Mouse (Mus musculus): ENCODE measurements around the gene Eif6. TPM values are rescaled to one million over a fixed set of nuclear protein-coding genes. Genes with fewer than 3 reads are reported as not detected.

The Eif6 gene
- total RNA-seq, 2 experiments from 2014 or later, result 66.9 to 70.9 TPM

- DNase-seq (ENCODE audit: low spot score in 2 of 2), result no peak
These were observed 33.8 kb downstream of the Eif6 start for GRCm38 (mm10) chr2:155792899-155793298.

GRCm38 (mm10) chr2:155787949-155788931 lies 38.5 kb downstream of the Eif6 start:
- no peak for DNase-seq (ENCODE audit: low spot score in 2 of 2)

- DNase-seq (ENCODE audit: low spot score in 2 of 2), result no peak
These were observed 39.8 kb downstream of the Eif6 start for GRCm38 (mm10) chr2:155786905-155787304.

GRCm38 (mm10) chr2:155784534-155784933 lies 42.2 kb downstream of the Eif6 start:
- DNase-seq (ENCODE audit: low spot score in 2 of 2), result no peak

GRCm38 (mm10) chr2:155779506-155779905 lies 47.2 kb downstream of the Eif6 start:
- no peak for DNase-seq (ENCODE audit: low spot score in 2 of 2)

GRCm38 (mm10) chr2:155779066-155779465 lies 47.7 kb downstream of the Eif6 start:
- DNase-seq (ENCODE audit: low spot score in 2 of 2), result no peak

GRCm38 (mm10) chr2:155778004-155778403 lies 48.7 kb downstream of the Eif6 start:
- no peak for DNase-seq (ENCODE audit: low spot score in 2 of 2)

GRCm38 (mm10) chr2:155777688-155777985 lies 49.1 kb downstream of the Eif6 start:
- DNase-seq (ENCODE audit: low spot score in 2 of 2), result no peak

- no peak for DNase-seq (ENCODE audit: low spot score in 2 of 2)
These were observed 49.7 kb downstream of the Eif6 start for GRCm38 (mm10) chr2:155776824-155777687.

GRCm38 (mm10) chr2:155775685-155776263 lies 51.0 kb downstream of the Eif6 start:
- peak; percentile 28 to 48 for DNase-seq (ENCODE audit: low spot score in 2 of 2)

GRCm38 (mm10) chr2:155774927-155775684 lies 51.6 kb downstream of the Eif6 start, which contains the start of gene Mmp24:
TSS of gene Mmp24 (plus strand) at chr2:155775342.
- DNase-seq (ENCODE audit: low spot score in 2 of 2), result no peak

- DNase-seq (ENCODE audit: low spot score in 2 of 2), result no peak
These were observed 52.3 kb downstream of the Eif6 start for GRCm38 (mm10) chr2:155774261-155774926.

GRCm38 (mm10) chr2:155773664-155774063 lies 53.1 kb downstream of the Eif6 start:
- no peak for DNase-seq (ENCODE audit: low spot score in 2 of 2)

Other genes starting within 250 kb of the Eif6 start
- 10 to 100 TPM; 23.4 to 24.7 TPM for gene Gss, start 234.1 kb downstream of the Eif6 start, total RNA-seq (2021)
- gene Myh7b, start 215.7 kb downstream of the Eif6 start, total RNA-seq (2021), result 1 to 10 TPM; 3.0 to 4.9 TPM
- 100 to 1,000 TPM; 163 to 168 TPM for gene Trpc4ap, start 134.5 kb downstream of the Eif6 start, total RNA-seq (2021)
- gene Edem2, start 97.5 kb downstream of the Eif6 start, total RNA-seq (2021), result 10 to 100 TPM; 23.3 to 24.4 TPM
- gene Gm17581, start 91.1 kb downstream of the Eif6 start, total RNA-seq (2021), result not detected
- under 1 TPM; 0.89 to 0.92 TPM for gene Procr, start 75.8 kb downstream of the Eif6 start, total RNA-seq (2021)
- 10 to 100 TPM; 39.2 to 39.9 TPM for gene Mmp24, start 51.6 kb downstream of the Eif6 start, total RNA-seq (2021)
- 10 to 100 TPM; 57.3 to 64.4 TPM for gene BC029722, start 7.5 kb downstream of the Eif6 start, total RNA-seq (2021)
- not detected for gene Fam83c, start 7.9 kb upstream of the Eif6 start, total RNA-seq (2021)
- 10 to 100 TPM; 83.7 to 84.9 TPM for gene Uqcc1, start 103.4 kb upstream of the Eif6 start, total RNA-seq (2021)
- not detected for gene Gm15557, start 113.8 kb upstream of the Eif6 start, total RNA-seq (2021)
- under 1 TPM; 0.12 to 0.13 TPM for gene Gdf5, start 118.4 kb upstream of the Eif6 start, total RNA-seq (2021)
- gene Cep250, start 129.5 kb upstream of the Eif6 start, total RNA-seq (2021), result 10 to 100 TPM; 18.8 to 21.7 TPM
- 1 to 10 TPM; 1.4 to 1.5 TPM for gene 6430550D23Rik, start 181.1 kb upstream of the Eif6 start, total RNA-seq (2021)
- gene Ergic3, start 181.1 kb upstream of the Eif6 start, total RNA-seq (2021), result 100 to 1,000 TPM; 214 to 229 TPM
- gene Fer1l4, start 226.0 kb upstream of the Eif6 start, total RNA-seq (2021), result not detected
- 1 to 10 TPM; 2.5 to 3.5 TPM for gene Spag4, start 238.2 kb upstream of the Eif6 start, total RNA-seq (2021)